In genomic region chr13:16878056-16878455, GRCm38 (mm10) we compare ENCODE assay signal across 19 mouse cellular contexts.
"Had no signal": no experiment of that assay in that cellular context is flagged by ENCODE, and none has a peak within 500 bp of the region (broad histone marks: within the 10 kb centered on the region; RNA-seq: fewer than 3 reads in every experiment).

No protein-coding gene starts in this region.

- H3K36me3 ChIP-seq: neural tube, embryonic 13.5 days; neural tube, embryonic 15.5 days had no signal

- ATAC-seq: midbrain, embryonic 16.5 days had no signal

- H3K27me3 ChIP-seq: megakaryocyte, embryonic 14.5 days; neural tube, embryonic 13.5 days; neural tube, embryonic 15.5 days had no signal

- H3K4me3 ChIP-seq: megakaryocyte, embryonic 14.5 days; myocyte; neural tube, embryonic 13.5 days; neural tube, embryonic 15.5 days had no signal

- H3K9ac ChIP-seq: lung, embryonic 14.5 days; neural tube, embryonic 13.5 days; neural tube, embryonic 15.5 days had no signal

- H3K9me3 ChIP-seq: megakaryocyte, embryonic 14.5 days; neural tube, embryonic 13.5 days; neural tube, embryonic 15.5 days had no signal

- DNase-seq: lung, adult 18-20 months; lung, embryonic 14.5 days; lung, postnatal 10 days; lung, postnatal 36 days; midbrain, embryonic 14.5 days; right cerebral cortex, adult 18-20 months; right cerebral cortex, postnatal 25 days; right cerebral cortex, postnatal 4 days; spleen, adult 18-20 months; thymus, adult 18-20 months; thymus, postnatal 14 days; thymus, postnatal 36 days had no signal

- H3K4me1 ChIP-seq: megakaryocyte, embryonic 14.5 days; neural tube, embryonic 13.5 days; neural tube, embryonic 15.5 days had no signal

- H3K4me2 ChIP-seq: lung, embryonic 14.5 days; midbrain, embryonic 11.5 days; neural tube, embryonic 13.5 days; neural tube, embryonic 15.5 days had no signal

- H3K27ac ChIP-seq: macrophage; neural tube, embryonic 13.5 days; neural tube, embryonic 15.5 days had no signal
